Mouse (Mus musculus): ENCODE measurements around the gene 3110082J24Rik. TPM values are rescaled to one million over a fixed set of nuclear protein-coding genes. Genes with fewer than 3 reads are reported as not detected.
A peak's percentile ranks its signal among the peaks of the same experiment; 100 is the strongest.

3110082J24Rik gene
- polyA plus RNA-seq, 1 experiment from 2014 or later: not detected

GRCm38 (mm10) chr5:30114761-30115140 is 8.9 kb upstream of the 3110082J24Rik start:
- ATAC-seq (ENCODE audit: low FRiP score, low read depth): no peak; the same call in 1 of the 2 replicates
- peak overlapping the region; percentile 91 for H3K4me2 ChIP-seq (replicated peaks)
- no peak overlapping the region for H3K27ac ChIP-seq
- 1% methylated on average over 28 of the region's 28 CpGs for WGBS
- H3K9ac ChIP-seq: peak overlapping the region; percentile 70
- peaks cover 26% of the 10 kb centered on the region for H3K4me1 ChIP-seq
- peaks cover 69% of the 10 kb centered on the region for H3K27me3 ChIP-seq
- H3K9me3 ChIP-seq: no peaks in the 10 kb centered on the region
- H3K36me3 ChIP-seq: peaks cover 34% of the 10 kb centered on the region
- H3K4me3 ChIP-seq: peak overlapping the region; percentile 59

- peaks cover 75% of the 10 kb centered on the region for H3K27me3 ChIP-seq
- H3K4me1 ChIP-seq: peaks cover 26% of the 10 kb centered on the region
- H3K9me3 ChIP-seq: no peaks in the 10 kb centered on the region
- H3K4me3 ChIP-seq: peak overlapping the region; percentile 59
- H3K27ac ChIP-seq: no peak overlapping the region
- peaks cover 27% of the 10 kb centered on the region for H3K36me3 ChIP-seq
- peak; percentile 84 for ATAC-seq (ENCODE audit: low FRiP score, low read depth)
- under 1% methylated on average over 94 of the region's 103 CpGs for WGBS
- peak overlapping the region; percentile 70 for H3K9ac ChIP-seq
- peak overlapping the region; percentile 91 for H3K4me2 ChIP-seq (replicated peaks)
These were observed 8.2 kb upstream of the 3110082J24Rik start for GRCm38 (mm10) chr5:30113881-30114760.

GRCm38 (mm10) chr5:30112533-30113068 is 6.7 kb upstream of the 3110082J24Rik start:
- ATAC-seq (ENCODE audit: low FRiP score, low read depth): no peak
- no peak overlapping the region for H3K27ac ChIP-seq
- H3K4me2 ChIP-seq (replicated peaks): no peak overlapping the region
- peaks cover 12% of the 10 kb centered on the region for H3K36me3 ChIP-seq
- H3K27me3 ChIP-seq: peaks cover 88% of the 10 kb centered on the region
- H3K9ac ChIP-seq: no peak overlapping the region
- peaks cover 30% of the 10 kb centered on the region for H3K4me1 ChIP-seq
- 78% methylated on average over 3 of the region's 3 CpGs for WGBS
- H3K4me3 ChIP-seq: no peak overlapping the region
- H3K9me3 ChIP-seq: no peaks in the 10 kb centered on the region

- peaks cover 96% of the 10 kb centered on the region for H3K27me3 ChIP-seq
- WGBS: 74% methylated on average over 3 of the region's 3 CpGs
- H3K4me1 ChIP-seq: peaks cover 38% of the 10 kb centered on the region
- H3K9me3 ChIP-seq: no peaks in the 10 kb centered on the region
- ATAC-seq (ENCODE audit: low FRiP score, low read depth): no peak
- H3K4me3 ChIP-seq: no peak overlapping the region
- no peak overlapping the region; the same call in 1 of the 2 replicates for H3K4me2 ChIP-seq (replicated peaks)
- no peak overlapping the region for H3K27ac ChIP-seq
- H3K9ac ChIP-seq: no peak overlapping the region
- peaks cover 5% of the 10 kb centered on the region for H3K36me3 ChIP-seq
These were observed 5.9 kb upstream of the 3110082J24Rik start for GRCm38 (mm10) chr5:30111771-30112170.

GRCm38 (mm10) chr5:30111126-30111525 is 5.2 kb upstream of the 3110082J24Rik start:
- H3K27me3 ChIP-seq: peaks cover 97% of the 10 kb centered on the region

GRCm38 (mm10) chr5:30110371-30111060 is 4.6 kb upstream of the 3110082J24Rik start:
- no peak for ATAC-seq (ENCODE audit: low FRiP score, low read depth)
- Histone ChIP-seq H3K4me3 (peak overlapping the region; percentile 7), H3K4me1 (peaks cover 47% of the 10 kb centered on the region), H3K4me2 (replicated peaks) (peak overlapping the region; percentile 58), H3K36me3 (no peaks in the 10 kb centered on the region), H3K9ac (peak overlapping the region; percentile 31; the same call in 1 of the 2 replicates), H3K27ac (no peak overlapping the region), H3K27me3 (peaks cover 97% of the 10 kb centered on the region), H3K9me3 (no peaks in the 10 kb centered on the region)
- WGBS: 7% methylated on average over 22 of the region's 22 CpGs

More at GRCm38 (mm10) chr5:30111126-30111525, 5.2 kb upstream of the 3110082J24Rik start:
- Histone ChIP-seq H3K4me3 (peak overlapping the region; percentile 7), H3K9me3 (no peaks in the 10 kb centered on the region), H3K36me3 (no peaks in the 10 kb centered on the region), H3K4me1 (peaks cover 41% of the 10 kb centered on the region), H3K9ac (peak overlapping the region; percentile 31; the same call in 1 of the 2 replicates), H3K27ac (no peak overlapping the region), H3K4me2 (replicated peaks) (peak overlapping the region; percentile 58)
- ATAC-seq (ENCODE audit: low FRiP score, low read depth): 0 out of 2 replicates have a peak, but pooled peaks have one; percentile 4
- WGBS: 4% methylated on average over 18 of the region's 18 CpGs

- no peak overlapping the region for H3K4me3 ChIP-seq
These were observed 4.0 kb upstream of the 3110082J24Rik start for GRCm38 (mm10) chr5:30109899-30110298.

GRCm38 (mm10) chr5:30108233-30108632 is 2.3 kb upstream of the 3110082J24Rik start:
- Histone ChIP-seq H3K4me2 (replicated peaks) (no peak overlapping the region), H3K27me3 (peaks cover 95% of the 10 kb centered on the region), H3K9ac (no peak overlapping the region), H3K4me3 (no peak overlapping the region), H3K27ac (no peak overlapping the region), H3K9me3 (no peaks in the 10 kb centered on the region), H3K4me1 (peaks cover 47% of the 10 kb centered on the region), H3K36me3 (no peaks in the 10 kb centered on the region)
- no peak for ATAC-seq (ENCODE audit: low FRiP score, low read depth)
- WGBS: 74% methylated on average over 6 of the region's 6 CpGs

More at GRCm38 (mm10) chr5:30109899-30110298, 4.0 kb upstream of the 3110082J24Rik start:
- no peaks in the 10 kb centered on the region for H3K9me3 ChIP-seq
- no peak for ATAC-seq (ENCODE audit: low FRiP score, low read depth)
- no peak overlapping the region for H3K27ac ChIP-seq
- H3K9ac ChIP-seq: no peak overlapping the region
- H3K27me3 ChIP-seq: peaks cover 97% of the 10 kb centered on the region
- H3K4me2 ChIP-seq (replicated peaks): no peak overlapping the region
- no peaks in the 10 kb centered on the region for H3K36me3 ChIP-seq
- peaks cover 52% of the 10 kb centered on the region for H3K4me1 ChIP-seq
- 33% methylated on average over 2 of the region's 2 CpGs for WGBS

- WGBS: 7% methylated on average over 5 of the region's 5 CpGs
- Histone ChIP-seq H3K36me3 (no peaks in the 10 kb centered on the region), H3K27ac (no peak overlapping the region), H3K27me3 (peaks cover 95% of the 10 kb centered on the region), H3K4me1 (peaks cover 47% of the 10 kb centered on the region), H3K4me3 (no peak overlapping the region), H3K9me3 (no peaks in the 10 kb centered on the region), H3K9ac (peak overlapping the region; percentile 19; the same call in 1 of the 2 replicates), H3K4me2 (replicated peaks) (no peak overlapping the region)
- no peak for ATAC-seq (ENCODE audit: low FRiP score, low read depth)
These were observed 1.7 kb upstream of the 3110082J24Rik start for GRCm38 (mm10) chr5:30107611-30108041.

GRCm38 (mm10) chr5:30107186-30107585 is 1.3 kb upstream of the 3110082J24Rik start:
- Histone ChIP-seq H3K9ac (no peak overlapping the region), H3K4me1 (peaks cover 47% of the 10 kb centered on the region), H3K4me3 (no peak overlapping the region), H3K4me2 (replicated peaks) (no peak overlapping the region), H3K27ac (no peak overlapping the region), H3K9me3 (no peaks in the 10 kb centered on the region), H3K27me3 (peaks cover 95% of the 10 kb centered on the region), H3K36me3 (no peaks in the 10 kb centered on the region)
- ATAC-seq (ENCODE audit: low FRiP score, low read depth): no peak
- WGBS: 5% methylated on average over 7 of the region's 7 CpGs

GRCm38 (mm10) chr5:30106756-30107155 is 870 bp upstream of the 3110082J24Rik start:
- Histone ChIP-seq H3K4me2 (replicated peaks) (no peak overlapping the region), H3K4me1 (peaks cover 46% of the 10 kb centered on the region), H3K27ac (no peak overlapping the region), H3K36me3 (no peaks in the 10 kb centered on the region), H3K9ac (no peak overlapping the region), H3K4me3 (no peak overlapping the region), H3K27me3 (peaks cover 91% of the 10 kb centered on the region), H3K9me3 (no peaks in the 10 kb centered on the region)
- no peak for ATAC-seq (ENCODE audit: low FRiP score, low read depth)
- WGBS: 17% methylated on average over 2 of the region's 2 CpGs

All from limb, embryonic 13.5 days (tissue).